Mouse (Mus musculus): Measurements from ENCODE around the gene Gm28308. TPM values are rescaled to one million over a fixed set of nuclear protein-coding genes. Genes with fewer than 3 reads are reported as not detected.

The Gm28308 gene
- total and polyA plus RNA-seq, 2 experiments from 2014 or later = not detected

GRCm38 (mm10) chr6:52156551-52157200 is 56.5 kb downstream of the Gm28308 start:
- H3K27me3 ChIP-seq (ENCODE audit: insufficient read depth, low read length) = peaks cover 89% of the 10 kb centered on the region
- no peak overlapping the region for H3K4me3 ChIP-seq (ENCODE audit: low read depth, low read length)
- ATAC-seq (ENCODE audit: low FRiP score) = no peak

GRCm38 (mm10) chr6:52155471-52155870 is 57.7 kb downstream of the Gm28308 start:
- Histone ChIP-seq H3K4me2 (ENCODE audit: low read depth, low read length, poor library complexity, severe bottlenecking) (no peak overlapping the region), H3K4me1 (ENCODE audit: insufficient read depth, low read length) (peaks cover 5% of the 10 kb centered on the region; the same call in 1 of the 2 replicates), H3K36me3 (ENCODE audit: insufficient read depth, low read length) (no peaks in the 10 kb centered on the region), H3K9me3 (ENCODE audit: low read length) (no peaks in the 10 kb centered on the region), H3K4me3 (ENCODE audit: low read depth, low read length) (no peak overlapping the region), H3K27me3 (ENCODE audit: insufficient read depth, low read length) (peaks cover 85% of the 10 kb centered on the region), H3K27ac (ENCODE audit: low read depth, low read length) (no peak overlapping the region), H3K9ac (replicated peaks; ENCODE audit: low read length, poor library complexity, severe bottlenecking) (no peak overlapping the region)
- ATAC-seq (ENCODE audit: low FRiP score) = no peak
- WGBS = 42% methylated on average over 3 of the region's 3 CpGs
- DNase-seq (ENCODE audit: low spot score) = no peak
- TF ChIP-seq CTCF (IDR thresholded peaks at IDR 0.05) = no peak

More at GRCm38 (mm10) chr6:52156551-52157200, 56.5 kb downstream of the Gm28308 start:
- peaks cover 5% of the 10 kb centered on the region; the same call in 1 of the 2 replicates for H3K4me1 ChIP-seq (ENCODE audit: insufficient read depth, low read length)
- no peak for TF ChIP-seq CTCF (IDR thresholded peaks at IDR 0.05)
- no peak overlapping the region for H3K27ac ChIP-seq (ENCODE audit: low read depth, low read length)
- H3K36me3 ChIP-seq (ENCODE audit: insufficient read depth, low read length) = no peaks in the 10 kb centered on the region
- no peak overlapping the region for H3K9ac ChIP-seq (replicated peaks; ENCODE audit: low read length, poor library complexity, severe bottlenecking)
- WGBS = 3% methylated on average over 20 of the region's 20 CpGs
- DNase-seq (ENCODE audit: low spot score) = no peak
- H3K9me3 ChIP-seq (ENCODE audit: low read length) = no peaks in the 10 kb centered on the region
- no peak overlapping the region for H3K4me2 ChIP-seq (ENCODE audit: low read depth, low read length, poor library complexity, severe bottlenecking)

- no peak overlapping the region for H3K27ac ChIP-seq (ENCODE audit: low read depth, low read length)
- H3K4me3 ChIP-seq (ENCODE audit: low read depth, low read length) = no peak overlapping the region
- peaks cover 84% of the 10 kb centered on the region for H3K27me3 ChIP-seq (ENCODE audit: insufficient read depth, low read length)
- WGBS = 8% methylated on average over 5 of the region's 5 CpGs
- no peak for DNase-seq (ENCODE audit: low spot score)
- no peak overlapping the region for H3K4me2 ChIP-seq (ENCODE audit: low read depth, low read length, poor library complexity, severe bottlenecking)
- H3K4me1 ChIP-seq (ENCODE audit: insufficient read depth, low read length) = peaks cover 5% of the 10 kb centered on the region; the same call in 1 of the 2 replicates
- no peaks in the 10 kb centered on the region for H3K36me3 ChIP-seq (ENCODE audit: insufficient read depth, low read length)
- no peaks in the 10 kb centered on the region for H3K9me3 ChIP-seq (ENCODE audit: low read length)
- no peak overlapping the region for H3K9ac ChIP-seq (replicated peaks; ENCODE audit: low read length, poor library complexity, severe bottlenecking)
- no peak for TF ChIP-seq CTCF (IDR thresholded peaks at IDR 0.05)
- no peak for ATAC-seq (ENCODE audit: low FRiP score)
These were observed 59.1 kb downstream of the Gm28308 start for GRCm38 (mm10) chr6:52154044-52154443.

GRCm38 (mm10) chr6:52153270-52153669 is 59.9 kb downstream of the Gm28308 start:
- peaks cover under 1% of the 10 kb centered on the region; the same call in 1 of the 2 replicates for H3K4me1 ChIP-seq (ENCODE audit: insufficient read depth, low read length)
- H3K9me3 ChIP-seq (ENCODE audit: low read length) = no peaks in the 10 kb centered on the region
- H3K9ac ChIP-seq (replicated peaks; ENCODE audit: low read length, poor library complexity, severe bottlenecking) = no peak overlapping the region
- no peak overlapping the region for H3K27ac ChIP-seq (ENCODE audit: low read depth, low read length)
- no peak overlapping the region for H3K4me3 ChIP-seq (ENCODE audit: low read depth, low read length)
- under 1% methylated on average over 6 of the region's 6 CpGs for WGBS
- ATAC-seq (ENCODE audit: low FRiP score) = no peak
- no peak for TF ChIP-seq CTCF (IDR thresholded peaks at IDR 0.05)
- no peaks in the 10 kb centered on the region for H3K36me3 ChIP-seq (ENCODE audit: insufficient read depth, low read length)
- DNase-seq (ENCODE audit: low spot score) = no peak
- H3K27me3 ChIP-seq (ENCODE audit: insufficient read depth, low read length) = peaks cover 78% of the 10 kb centered on the region
- no peak overlapping the region for H3K4me2 ChIP-seq (ENCODE audit: low read depth, low read length, poor library complexity, severe bottlenecking)

- no peak overlapping the region for H3K4me2 ChIP-seq (ENCODE audit: low read depth, low read length, poor library complexity, severe bottlenecking)
- DNase-seq (ENCODE audit: low spot score) (no peak), ATAC-seq (ENCODE audit: low FRiP score) (no peak)
- no peaks in the 10 kb centered on the region for H3K36me3 ChIP-seq (ENCODE audit: insufficient read depth, low read length)
- no peak for TF ChIP-seq CTCF (IDR thresholded peaks at IDR 0.05)
- no peak overlapping the region for H3K27ac ChIP-seq (ENCODE audit: low read depth, low read length)
- H3K27me3 ChIP-seq (ENCODE audit: insufficient read depth, low read length) = peaks cover 77% of the 10 kb centered on the region
- no peak overlapping the region for H3K4me3 ChIP-seq (ENCODE audit: low read depth, low read length)
- H3K9ac ChIP-seq (replicated peaks; ENCODE audit: low read length, poor library complexity, severe bottlenecking) = no peak overlapping the region
- WGBS = 5% methylated on average over 16 of the region's 16 CpGs
- H3K9me3 ChIP-seq (ENCODE audit: low read length) = no peaks in the 10 kb centered on the region
- no peaks in the 10 kb centered on the region for H3K4me1 ChIP-seq (ENCODE audit: insufficient read depth, low read length)
These were observed 60.6 kb downstream of the Gm28308 start for GRCm38 (mm10) chr6:52152226-52153193.

GRCm38 (mm10) chr6:52151571-52151970 is 61.6 kb downstream of the Gm28308 start:
- 8% methylated on average over 4 of the region's 4 CpGs for WGBS
- H3K4me1 ChIP-seq (ENCODE audit: insufficient read depth, low read length) = no peaks in the 10 kb centered on the region
- H3K27me3 ChIP-seq (ENCODE audit: insufficient read depth, low read length) = peaks cover 79% of the 10 kb centered on the region
- H3K9me3 ChIP-seq (ENCODE audit: low read length) = no peaks in the 10 kb centered on the region
- H3K4me3 ChIP-seq (ENCODE audit: low read depth, low read length) = no peak overlapping the region
- DNase-seq (ENCODE audit: low spot score) = no peak
- H3K9ac ChIP-seq (replicated peaks; ENCODE audit: low read length, poor library complexity, severe bottlenecking) = no peak overlapping the region
- no peak for TF ChIP-seq CTCF (IDR thresholded peaks at IDR 0.05)
- no peak overlapping the region for H3K27ac ChIP-seq (ENCODE audit: low read depth, low read length)
- no peak for ATAC-seq (ENCODE audit: low FRiP score)
- H3K4me2 ChIP-seq (ENCODE audit: low read depth, low read length, poor library complexity, severe bottlenecking) = no peak overlapping the region
- no peaks in the 10 kb centered on the region for H3K36me3 ChIP-seq (ENCODE audit: insufficient read depth, low read length)
